Mouse (Mus musculus) liver, embryonic 15.5 days (tissue): Measurements from ENCODE around the gene Lrrc1. TPM values are rescaled to one million over a fixed set of nuclear protein-coding genes. Genes with fewer than 3 reads are reported as not detected.
A peak's percentile ranks its signal among the peaks of the same experiment; 100 is the strongest.
"Not testable (repeated sequence)": the region's sequence is repeated elsewhere in the genome, so short reads cannot be mapped to it uniquely, and the experiment has no call there.

ENCODE experiments used
- ATAC-seq: fragments of 200-750 bp; cut with Nextera tagmentation; 2 replicates; pipeline ENCODE4 v1.8.0; 2017; ENCODE audit warnings: moderate number of reproducible peaks, mild to moderate bottlenecking, moderate library complexity; ENCODE audit not compliant: insufficient read depth
- H3K27ac ChIP-seq: fragments of 300-500 bp; sonication (generic); replicated peaks from 2 replicates; pipeline ENCODE4 v1.5.1; 2015; ENCODE audit warnings: mild to moderate bottlenecking, inconsistent platforms
- H3K27me3 ChIP-seq: fragments of 300-500 bp; sonication (generic); 2 replicates; pipeline ENCODE4 v1.6.1; 2015; ENCODE audit warnings: mild to moderate bottlenecking, inconsistent platforms
- H3K36me3 ChIP-seq: fragments of 300-500 bp; sonication (generic); replicated peaks from 2 replicates; pipeline ENCODE4 v1.6.1; 2015; ENCODE audit warnings: moderate library complexity, mild to moderate bottlenecking, inconsistent platforms
- H3K4me1 ChIP-seq: fragments of 300-500 bp; sonication (generic); replicated peaks from 2 replicates; pipeline ENCODE4 v1.6.1; 2015; ENCODE audit warnings: inconsistent platforms
- H3K4me2 ChIP-seq: fragments of 300-500 bp; sonication (generic); 2 replicates; pipeline ENCODE4 v1.6.1; 2015; ENCODE audit warnings: moderate library complexity, mild to moderate bottlenecking, inconsistent platforms
- H3K4me3 ChIP-seq: fragments of 300-500 bp; sonication (generic); replicated peaks from 2 replicates; pipeline ENCODE4 v1.5.1; 2015; ENCODE audit warnings: mild to moderate bottlenecking, inconsistent platforms
- H3K9ac ChIP-seq: fragments of 300-500 bp; sonication (generic); 2 replicates; pipeline ENCODE4 v1.6.1; 2015; ENCODE audit warnings: moderate library complexity, mild to moderate bottlenecking, inconsistent platforms
- H3K9me3 ChIP-seq: fragments of 300-500 bp; sonication (generic); replicated peaks from 2 replicates; pipeline ENCODE4 v1.6.1; 2016; ENCODE audit warnings: inconsistent platforms
- WGBS: fragments of 180-500 bp; shearing (Covaris S2); methylation state at CpG from one replicate; pipeline ENCODE4 v1.1.7; 2015; ENCODE audit warnings: mixed read lengths; ENCODE audit not compliant: insufficient replicate concordance; 5-methylcytosine and 5-hydroxymethylcytosine counted together
- polyA plus RNA-seq: library from polyadenylated mRNA; unstranded; fragments of >200 nt; fragmentation: Nextera tagmentation; extraction: Ambion mirVana; gene quantifications from 2 replicates; pipeline ENCODE4 v1.2.1, GENCODE M21; 2015

The Lrrc1 gene
- polyA plus RNA-seq, 1 experiment from 2014 or later: 2.9 TPM

DNA sequence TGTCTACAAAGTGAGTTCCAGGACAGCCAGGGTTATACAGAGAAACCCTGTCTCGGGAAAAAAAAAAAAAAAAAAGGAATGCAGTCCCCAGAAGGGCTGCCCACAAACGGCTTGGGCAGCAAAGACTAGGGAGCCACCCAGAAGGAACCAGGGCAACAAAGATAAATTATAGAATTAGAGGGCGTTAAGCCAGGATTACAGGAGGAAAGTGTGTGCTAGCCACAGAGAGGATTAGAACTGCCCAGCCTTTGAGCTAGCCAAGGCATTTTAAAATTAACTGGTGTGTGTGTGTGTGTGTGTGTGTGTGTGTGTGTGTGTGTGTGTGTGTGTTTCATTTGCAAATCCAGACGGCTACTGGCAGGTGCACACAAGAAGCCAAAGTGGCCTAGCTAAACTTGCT is 30.3 kb upstream of the Lrrc1 start:
- H3K9me3 ChIP-seq, H3K27me3 ChIP-seq, H3K9ac ChIP-seq, H3K4me2 ChIP-seq, ATAC-seq, H3K4me3 ChIP-seq, H3K4me1 ChIP-seq, H3K36me3 ChIP-seq, H3K27ac ChIP-seq: not testable (repeated sequence)
- WGBS: 49% methylated on average over 4 of the region's 4 CpGs

DNA sequence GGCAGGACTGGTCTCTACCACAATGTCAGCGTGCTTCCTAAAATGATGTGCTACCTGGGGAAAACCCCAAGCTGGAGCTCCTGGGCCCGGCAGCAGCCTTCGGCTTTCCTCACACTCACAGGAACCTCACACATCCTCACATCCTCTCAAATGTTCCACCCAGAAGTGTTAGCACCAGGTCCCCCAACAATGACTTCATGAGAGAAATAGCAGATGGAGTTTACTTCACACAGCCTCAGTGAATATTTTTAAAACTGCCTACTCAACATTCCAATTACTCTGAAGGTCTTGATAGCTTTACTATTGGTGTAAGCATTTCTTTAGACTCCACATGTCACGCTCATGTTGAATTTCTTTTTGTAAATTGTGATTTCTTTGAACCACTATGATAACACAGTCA is 27.2 kb upstream of the Lrrc1 start:
- Histone ChIP-seq H3K9ac (no peak overlapping the region), H3K4me2 (no peak overlapping the region), H3K27me3 (no peaks in the 10 kb centered on the region), H3K9me3 (no peaks in the 10 kb centered on the region), H3K4me3 (no peak overlapping the region), H3K36me3 (no peaks in the 10 kb centered on the region), H3K27ac (no peak overlapping the region), H3K4me1 (no peaks in the 10 kb centered on the region)
- no peak for ATAC-seq
- 61% methylated on average over 4 of the region's 4 CpGs for WGBS

DNA sequence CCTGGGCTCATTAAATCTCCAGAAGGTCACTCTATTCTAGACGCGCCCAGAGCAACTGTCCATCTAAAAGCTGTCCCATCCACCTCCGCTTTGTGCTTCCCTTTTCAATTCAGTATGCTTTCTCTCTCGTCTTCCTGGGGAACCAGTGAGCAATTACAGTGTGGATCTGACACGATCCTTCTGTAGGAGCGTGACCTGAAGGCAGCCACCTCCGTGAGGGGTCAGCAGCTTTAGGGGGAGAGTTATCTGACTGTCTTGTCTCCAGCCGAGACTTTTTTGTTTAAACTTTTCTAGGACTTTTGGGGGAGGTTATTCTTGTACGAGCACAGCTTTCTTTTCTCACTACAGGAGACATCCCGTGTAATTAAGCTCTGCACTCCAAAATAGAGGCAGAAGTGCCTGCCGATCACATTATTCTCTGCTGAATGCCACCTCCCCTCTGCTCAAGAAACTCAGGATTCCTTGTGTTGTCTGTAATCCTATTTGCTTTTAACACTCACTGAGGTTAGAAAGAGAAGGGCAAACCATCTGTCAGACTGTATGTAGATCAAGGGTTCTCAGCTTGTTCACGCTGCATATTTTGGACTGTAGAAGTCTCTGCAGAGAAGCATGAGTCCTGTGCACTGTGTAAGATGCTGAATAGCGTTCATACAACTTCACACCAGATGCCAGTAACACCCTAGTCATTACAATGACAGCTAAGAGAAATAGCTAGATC is 24.3 kb upstream of the Lrrc1 start:
- H3K36me3 ChIP-seq: no peaks in the 10 kb centered on the region
- ATAC-seq: no peak
- no peak overlapping the region for H3K9ac ChIP-seq
- H3K4me2 ChIP-seq: no peak overlapping the region
- H3K9me3 ChIP-seq: no peaks in the 10 kb centered on the region
- no peaks in the 10 kb centered on the region for H3K27me3 ChIP-seq
- no peaks in the 10 kb centered on the region for H3K4me1 ChIP-seq
- no peak overlapping the region for H3K27ac ChIP-seq
- no peak overlapping the region for H3K4me3 ChIP-seq
- 54% methylated on average over 13 of the region's 13 CpGs for WGBS

DNA sequence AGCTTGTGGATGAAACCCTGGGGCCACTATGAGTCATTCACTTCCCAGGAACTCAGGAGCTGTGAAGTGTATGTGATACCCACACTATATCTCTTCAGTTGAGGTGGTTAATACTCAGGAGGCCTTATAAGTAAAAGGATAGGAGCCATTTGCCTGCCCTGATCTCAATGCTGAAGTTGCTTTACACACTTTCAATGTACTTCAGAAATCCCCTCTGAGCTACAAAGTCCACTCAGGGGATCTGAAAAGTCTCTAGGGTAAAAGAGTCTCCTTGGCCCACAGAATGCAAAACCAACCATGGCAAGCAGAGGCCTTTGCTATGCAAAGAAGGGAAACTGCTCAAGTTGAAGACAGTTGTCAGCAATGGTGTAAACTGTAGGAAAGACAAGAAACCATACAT is 17.2 kb upstream of the Lrrc1 start:
- ATAC-seq: no peak
- H3K4me2 ChIP-seq: no peak overlapping the region
- H3K27me3 ChIP-seq: no peaks in the 10 kb centered on the region
- H3K9me3 ChIP-seq: no peaks in the 10 kb centered on the region
- no peak overlapping the region for H3K4me3 ChIP-seq
- H3K36me3 ChIP-seq: no peaks in the 10 kb centered on the region
- H3K4me1 ChIP-seq: no peaks in the 10 kb centered on the region
- H3K9ac ChIP-seq: no peak overlapping the region
- H3K27ac ChIP-seq: no peak overlapping the region

DNA sequence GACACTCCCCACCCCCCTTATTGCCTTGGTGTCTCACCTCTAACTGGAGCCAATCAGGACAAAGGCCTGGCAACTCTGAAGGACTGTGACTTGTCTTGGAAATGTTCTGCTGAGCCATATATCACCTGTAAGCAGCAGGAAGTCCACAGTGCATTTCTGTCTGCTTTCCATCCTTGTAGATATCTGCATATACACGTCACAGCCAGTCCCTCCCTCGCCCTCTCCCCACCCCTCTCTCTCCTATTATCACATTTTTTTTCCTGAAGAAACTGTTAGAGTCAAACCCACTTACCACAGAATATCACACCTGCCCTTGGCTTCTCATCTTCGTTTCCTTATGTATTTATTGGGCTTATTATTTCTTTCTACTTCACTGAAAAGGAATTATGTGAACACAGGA is 13.3 kb upstream of the Lrrc1 start:
- WGBS: 31% methylated on average over 3 of the region's 3 CpGs
- Histone ChIP-seq H3K4me1 (no peaks in the 10 kb centered on the region), H3K4me2 (no peak overlapping the region), H3K4me3 (no peak overlapping the region), H3K36me3 (no peaks in the 10 kb centered on the region), H3K27me3 (no peaks in the 10 kb centered on the region), H3K27ac (no peak overlapping the region), H3K9ac (no peak overlapping the region), H3K9me3 (no peaks in the 10 kb centered on the region)
- ATAC-seq: no peak

DNA sequence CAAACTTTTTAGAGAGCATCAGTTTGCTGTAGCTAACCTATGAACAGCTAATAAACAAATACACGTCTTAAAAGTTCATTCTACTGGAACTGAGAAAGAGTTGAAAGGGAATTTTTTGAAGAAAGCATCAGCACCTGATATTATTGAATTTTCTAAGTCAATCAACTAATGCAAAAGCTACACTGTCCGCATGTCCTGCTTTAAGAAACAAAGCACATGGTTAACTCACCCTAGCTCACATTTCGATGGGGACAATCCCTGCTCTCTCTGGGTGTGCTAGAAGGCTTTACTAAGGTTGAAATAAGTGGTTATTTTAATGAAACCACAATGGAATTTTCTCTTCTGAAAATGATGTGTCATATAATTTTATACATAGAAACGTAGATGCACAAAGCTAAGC is 12.5 kb upstream of the Lrrc1 start:
- Histone ChIP-seq H3K4me3 (no peak overlapping the region), H3K27ac (no peak overlapping the region), H3K9ac (no peak overlapping the region), H3K36me3 (no peaks in the 10 kb centered on the region), H3K4me2 (no peak overlapping the region), H3K4me1 (no peaks in the 10 kb centered on the region), H3K27me3 (no peaks in the 10 kb centered on the region), H3K9me3 (no peaks in the 10 kb centered on the region)
- no peak for ATAC-seq
- 53% methylated on average over 4 of the region's 4 CpGs for WGBS

DNA sequence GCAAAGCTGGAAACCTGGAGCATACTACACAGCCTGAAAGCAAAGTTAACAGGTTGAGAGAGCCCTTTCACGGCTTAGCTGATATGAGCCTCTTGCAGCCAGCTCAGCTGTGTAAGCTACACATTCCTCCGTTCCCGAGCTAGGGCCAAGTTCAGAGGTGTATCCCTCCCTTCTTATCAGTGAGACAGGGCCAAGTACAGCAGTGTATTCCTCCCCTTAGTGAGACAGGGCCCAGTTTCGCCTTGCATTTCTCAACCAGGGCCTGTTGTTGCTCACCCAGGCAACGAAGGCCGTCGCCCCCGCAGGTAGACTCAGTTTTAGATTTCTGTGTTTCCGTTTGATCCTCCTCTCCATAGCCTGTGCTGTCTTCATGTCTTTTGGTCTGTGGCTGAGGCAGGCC is 11.8 kb upstream of the Lrrc1 start:
- Histone ChIP-seq H3K4me1 (no peaks in the 10 kb centered on the region), H3K36me3 (no peaks in the 10 kb centered on the region), H3K9ac (no peak overlapping the region), H3K27me3 (no peaks in the 10 kb centered on the region), H3K4me2 (no peak overlapping the region), H3K9me3 (no peaks in the 10 kb centered on the region), H3K4me3 (no peak overlapping the region), H3K27ac (no peak overlapping the region)
- WGBS: 73% methylated on average over 9 of the region's 9 CpGs
- ATAC-seq: no peak

DNA sequence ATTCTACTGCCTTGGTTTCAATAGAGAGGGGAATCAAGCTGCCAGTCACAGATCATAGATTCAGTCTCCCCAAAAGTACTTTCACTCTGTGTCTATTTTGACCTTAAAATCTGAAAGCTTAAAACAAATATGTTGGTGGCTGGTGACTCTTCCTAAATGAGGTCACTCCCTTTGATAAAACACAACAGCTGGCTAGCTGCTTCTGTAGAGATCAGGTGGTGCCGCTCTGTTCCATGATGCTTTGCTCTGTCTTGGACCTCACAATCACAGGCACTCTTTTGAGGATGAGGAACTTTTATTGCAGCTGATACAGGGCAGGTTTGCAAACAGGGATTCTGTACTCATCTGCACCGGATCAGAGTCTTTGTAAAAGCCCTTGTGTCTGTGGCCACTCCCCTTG is 8.8 kb upstream of the Lrrc1 start:
- Histone ChIP-seq H3K36me3 (no peaks in the 10 kb centered on the region), H3K4me1 (no peaks in the 10 kb centered on the region), H3K4me2 (no peak overlapping the region), H3K9ac (no peak overlapping the region), H3K27me3 (peaks cover 3% of the 10 kb centered on the region; the same call in 1 of the 2 replicates), H3K9me3 (no peaks in the 10 kb centered on the region), H3K27ac (no peak overlapping the region), H3K4me3 (no peak overlapping the region)
- ATAC-seq: no peak
- 59% methylated on average over 2 of the region's 2 CpGs for WGBS

DNA sequence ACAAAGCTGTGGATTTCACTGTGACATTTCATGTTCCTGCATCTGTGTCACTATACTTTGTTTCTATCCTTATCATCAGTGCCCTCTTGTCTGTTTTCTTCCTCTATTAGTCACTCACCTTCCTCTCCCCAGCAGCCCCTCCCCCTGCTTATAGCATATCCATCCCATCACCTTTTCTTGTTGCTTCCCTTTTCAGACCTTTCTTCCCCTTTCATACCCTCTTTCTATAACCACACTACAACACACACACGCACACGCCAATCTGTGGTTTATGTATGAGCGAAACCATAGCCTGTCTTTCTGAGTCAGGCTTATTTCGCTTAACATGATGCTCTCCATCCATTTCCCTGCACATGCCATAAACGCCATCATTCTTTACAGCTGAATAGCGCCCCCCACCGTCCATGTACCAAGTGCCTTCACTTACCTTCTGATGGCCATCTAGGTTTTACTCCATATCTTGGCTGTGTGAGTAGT is 6.4 kb upstream of the Lrrc1 start:
- no peak for ATAC-seq
- Histone ChIP-seq H3K27me3 (peaks cover 8% of the 10 kb centered on the region), H3K4me3 (no peak overlapping the region), H3K9me3 (no peaks in the 10 kb centered on the region), H3K27ac (no peak overlapping the region), H3K9ac (no peak overlapping the region), H3K36me3 (no peaks in the 10 kb centered on the region), H3K4me2 (no peak overlapping the region), H3K4me1 (no peaks in the 10 kb centered on the region)
- 10% methylated on average over 7 of the region's 7 CpGs for WGBS

DNA sequence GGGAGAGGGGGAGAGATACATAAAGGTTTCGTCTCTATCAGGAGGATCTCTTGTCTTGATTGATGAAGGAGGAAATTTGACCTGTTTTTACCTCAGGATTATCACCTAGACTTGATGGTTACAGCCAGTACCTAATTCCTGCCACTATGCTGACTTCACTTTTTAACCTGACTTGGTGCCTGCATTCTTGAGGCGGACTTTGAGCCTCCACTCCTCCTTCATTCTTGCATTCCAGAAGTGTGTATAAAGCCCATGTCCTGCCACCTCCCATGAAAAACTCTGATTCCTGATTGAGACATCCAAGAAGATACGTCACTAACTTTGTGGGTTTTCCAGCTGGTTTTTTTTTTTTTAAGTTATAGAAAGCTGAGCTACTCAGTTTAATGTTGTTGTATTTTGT is 1.3 kb upstream of the Lrrc1 start:
- Histone ChIP-seq H3K4me2 (no peak overlapping the region), H3K9ac (no peak overlapping the region), H3K4me3 (no peak overlapping the region), H3K36me3 (no peaks in the 10 kb centered on the region), H3K27ac (no peak overlapping the region), H3K9me3 (no peaks in the 10 kb centered on the region), H3K27me3 (peaks cover 42% of the 10 kb centered on the region), H3K4me1 (peaks cover 22% of the 10 kb centered on the region)
- WGBS: 58% methylated on average over 3 of the region's 3 CpGs
- ATAC-seq: no peak

DNA sequence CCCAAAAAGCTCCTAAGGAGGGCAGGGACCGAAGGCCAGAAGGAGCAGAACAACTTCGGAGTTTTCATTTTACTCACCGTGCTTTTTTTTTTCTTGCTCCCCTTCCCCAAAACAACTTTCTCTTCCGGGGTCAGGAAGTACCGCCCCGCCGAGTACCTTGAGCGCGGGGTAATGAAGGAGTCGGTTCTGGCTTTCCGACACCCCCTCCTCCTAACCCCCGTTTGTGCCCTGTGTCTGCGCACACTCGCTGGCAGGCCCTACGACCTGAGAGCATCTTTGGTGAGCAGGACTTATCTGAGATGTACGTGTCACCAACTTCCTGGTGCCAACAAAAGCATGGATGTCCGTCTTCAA is 375 bp upstream of the Lrrc1 start:
- WGBS: 0% methylated on average over 17 of the region's 17 CpGs
- Histone ChIP-seq H3K36me3 (no peaks in the 10 kb centered on the region), H3K9me3 (no peaks in the 10 kb centered on the region), H3K4me1 (peaks cover 22% of the 10 kb centered on the region), H3K4me3 (peak overlapping the region; percentile 71), H3K9ac (no peak overlapping the region), H3K4me2 (peak overlapping the region; percentile 94), H3K27me3 (peaks cover 42% of the 10 kb centered on the region), H3K27ac (no peak overlapping the region)
- no peak for ATAC-seq
